Mouse (Mus musculus): Measurements from ENCODE around the gene Prps1l3. TPM values are rescaled to one million over a fixed set of nuclear protein-coding genes. Genes with fewer than 3 reads are reported as not detected.
"Not testable (repeated sequence)": the region's sequence is repeated elsewhere in the genome, so short reads cannot be mapped to it uniquely, and the experiment has no call there.

The Prps1l3 gene
- total RNA-seq (2021), result 10 to 100 TPM; 22.0 to 27.7 TPM
- long read RNA-seq, experiment 1, transcript Prps1l3-201 (2 exons, 1,720 nt), result major isoform, 36 of 38 reads
- long read RNA-seq, experiment 1, partial matches to known transcripts, result 0 of 38 reads
- long read RNA-seq, experiment 1, other reads (novel, unspliced or antisense), result 2 of 38 reads
- long read RNA-seq, experiment 2, transcript Prps1l3-201 (2 exons, 1,720 nt), result major isoform, 34 of 34 reads
- long read RNA-seq, experiment 2, partial matches to known transcripts, result 0 of 34 reads
- long read RNA-seq, experiment 2, other reads (novel, unspliced or antisense), result 0 of 34 reads

- DNase-seq, result peak; percentile 85
Measured at GRCm38 (mm10) chr12:57230192-57230706, at the start of gene Prps1l3, which contains the start of gene Mipol1. TSS of gene Prps1l3 (plus strand) at chr12:57230412. TSS of gene Mipol1 (plus strand) at chr12:57230427.

- no peak for DNase-seq
Measured at GRCm38 (mm10) chr12:57184401-57185147, 45.6 kb upstream of the Prps1l3 start.

GRCm38 (mm10) chr12:57185475-57185874 lies 44.7 kb upstream of the Prps1l3 start:
- DNase-seq, result no peak

DNA sequence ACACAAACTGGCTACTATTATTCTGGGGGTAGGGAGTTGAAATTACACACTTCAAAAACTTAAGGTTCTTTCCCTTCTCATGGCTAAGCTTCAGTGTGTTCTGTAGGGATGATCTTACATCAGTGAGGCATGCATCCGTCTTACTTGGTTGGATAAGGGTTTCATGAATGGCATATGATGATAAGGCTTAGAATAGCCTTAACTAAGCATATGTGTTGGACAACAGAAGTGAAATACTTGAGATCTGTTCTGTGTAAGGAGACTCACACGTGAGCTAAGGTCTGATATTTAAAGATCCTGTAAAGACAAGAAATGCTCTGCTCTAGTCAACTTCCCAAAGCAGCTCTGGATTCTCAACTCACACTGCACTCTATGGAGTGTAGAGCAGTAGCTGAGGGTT lies 44.1 kb upstream of the Prps1l3 start:
- no peak for DNase-seq

GRCm38 (mm10) chr12:57187032-57187431 lies 43.2 kb upstream of the Prps1l3 start:
- no peak for DNase-seq

DNA sequence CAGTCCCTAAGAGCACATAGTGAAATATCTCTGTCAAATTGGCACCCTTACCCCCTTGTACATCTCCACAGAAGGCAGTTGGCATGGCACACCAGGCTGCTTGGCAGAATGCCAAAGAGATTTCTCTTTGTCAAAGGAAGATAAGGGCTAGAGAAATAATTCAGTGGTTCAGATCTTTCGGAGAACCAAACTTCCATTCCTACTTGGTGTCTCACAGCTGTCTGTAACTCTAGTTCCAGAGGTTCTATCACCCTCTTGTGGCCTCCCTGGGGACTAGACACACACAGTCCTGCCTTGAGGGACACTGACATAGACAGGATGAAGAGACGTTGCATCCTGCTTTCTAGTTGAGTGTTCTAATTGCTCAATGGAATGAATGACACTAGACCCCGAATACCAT lies 35.6 kb upstream of the Prps1l3 start:
- DNase-seq, result no peak

DNA sequence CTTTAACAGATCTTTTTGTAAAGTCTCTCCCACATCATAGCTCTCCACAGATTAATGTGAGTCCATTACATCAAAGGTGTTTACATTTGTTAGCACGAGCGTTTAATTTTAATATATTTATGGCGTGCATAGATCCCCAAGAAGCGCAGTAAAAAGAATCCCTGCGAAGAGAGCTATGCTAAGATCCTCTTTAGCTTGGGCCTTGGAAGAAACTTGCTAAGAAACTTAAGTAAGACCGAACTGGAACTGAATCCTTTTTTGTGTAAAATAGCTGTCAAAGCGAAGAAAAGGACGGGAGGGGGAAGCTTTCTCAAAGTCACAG lies 34.0 kb upstream of the Prps1l3 start:
- DNase-seq, result no peak

DNA sequence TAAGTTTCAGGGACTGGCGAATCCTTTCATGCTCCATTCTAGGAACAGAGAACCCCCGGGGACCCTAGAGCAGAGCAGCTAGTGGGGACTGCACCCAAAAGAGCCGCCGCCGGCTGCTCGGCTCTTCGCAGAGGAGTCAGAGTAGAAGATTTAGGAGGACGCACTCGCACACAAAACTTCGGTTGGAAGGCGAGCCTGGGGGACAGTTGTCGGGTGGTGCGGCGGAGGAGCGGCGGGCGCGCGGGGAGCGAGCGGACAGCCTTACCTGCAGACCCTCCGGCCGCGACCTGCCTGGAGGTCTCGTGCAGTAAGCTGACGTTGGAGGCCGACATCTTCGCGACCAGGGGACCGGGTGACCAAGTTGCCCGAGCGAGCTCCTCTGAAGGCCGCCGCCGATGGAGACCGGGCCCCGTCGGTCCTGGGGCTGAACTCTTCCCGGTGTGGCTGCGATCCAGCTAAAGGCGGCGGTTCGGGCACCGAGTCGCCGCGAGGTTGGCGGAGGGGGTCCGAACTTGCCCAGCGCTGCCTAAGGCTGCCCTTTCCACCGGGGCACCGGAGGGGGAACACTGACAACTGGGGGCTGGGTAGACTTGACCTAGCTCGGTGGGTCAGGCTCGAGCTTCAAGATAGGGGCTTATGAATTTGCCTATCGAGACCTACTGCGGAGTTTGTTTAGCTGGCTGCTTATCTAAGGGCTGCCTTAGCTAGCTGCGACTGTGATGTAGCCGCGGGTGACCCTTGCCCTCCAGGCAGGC lies 33.4 kb upstream of the Prps1l3 start:
- peak; percentile 32 for DNase-seq

GRCm38 (mm10) chr12:57197363-57198026 lies 32.7 kb upstream of the Prps1l3 start, which contains the start of gene Slc25a21:
TSS of gene Slc25a21 (minus strand) at chr12:57197472.
- DNase-seq, result no peak

GRCm38 (mm10) chr12:57198269-57198668 lies 31.9 kb upstream of the Prps1l3 start:
- DNase-seq, result no peak

GRCm38 (mm10) chr12:57199427-57199826 lies 30.8 kb upstream of the Prps1l3 start:
- DNase-seq, result no peak

DNA sequence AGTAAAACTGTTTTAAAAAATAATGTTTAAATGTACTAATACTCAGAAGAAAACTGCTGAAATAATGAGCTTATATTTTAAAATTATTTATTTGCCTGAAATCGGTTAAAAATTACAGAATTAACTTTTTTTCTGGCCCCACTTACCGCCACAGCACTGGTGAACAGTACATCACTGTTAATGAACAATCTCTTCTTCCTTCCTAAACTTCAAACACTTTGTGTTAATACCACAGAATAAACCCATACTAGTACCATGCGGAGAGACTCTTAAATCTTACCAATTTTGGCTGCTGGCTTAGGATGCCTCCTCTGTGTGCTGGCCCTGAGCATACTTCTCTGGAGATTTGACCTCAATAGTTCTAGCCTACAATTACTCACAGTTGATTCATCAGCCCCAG lies 28.3 kb upstream of the Prps1l3 start:
- no peak for DNase-seq

DNA sequence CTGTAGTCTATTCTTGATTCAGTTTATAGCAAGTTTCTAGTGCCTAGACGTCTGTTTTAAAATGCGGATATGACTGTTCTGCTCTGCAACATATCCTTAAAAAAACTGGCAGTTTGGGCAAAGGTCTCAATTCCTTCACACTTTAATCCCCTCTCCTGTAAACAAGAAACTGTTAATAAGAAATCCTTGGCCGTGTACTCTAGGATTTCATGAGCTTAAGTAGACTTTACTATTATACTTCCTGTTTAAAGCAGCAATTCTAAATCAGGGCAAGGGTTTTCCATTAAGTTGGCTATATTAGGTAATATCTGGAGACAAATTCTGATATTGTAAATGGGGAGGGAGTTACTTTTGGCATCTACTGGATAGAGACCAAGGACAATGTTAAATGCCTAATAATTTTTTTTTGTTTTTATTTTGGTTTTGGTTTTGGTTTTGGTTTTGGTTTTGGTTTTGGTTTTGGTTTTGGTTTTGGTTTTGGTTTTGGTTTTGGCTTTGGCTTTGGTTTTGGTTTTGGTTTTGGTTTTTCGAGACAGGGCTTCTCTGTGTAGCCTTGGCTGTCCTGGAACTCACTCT lies 25.8 kb upstream of the Prps1l3 start:
- no peak for DNase-seq

DNA sequence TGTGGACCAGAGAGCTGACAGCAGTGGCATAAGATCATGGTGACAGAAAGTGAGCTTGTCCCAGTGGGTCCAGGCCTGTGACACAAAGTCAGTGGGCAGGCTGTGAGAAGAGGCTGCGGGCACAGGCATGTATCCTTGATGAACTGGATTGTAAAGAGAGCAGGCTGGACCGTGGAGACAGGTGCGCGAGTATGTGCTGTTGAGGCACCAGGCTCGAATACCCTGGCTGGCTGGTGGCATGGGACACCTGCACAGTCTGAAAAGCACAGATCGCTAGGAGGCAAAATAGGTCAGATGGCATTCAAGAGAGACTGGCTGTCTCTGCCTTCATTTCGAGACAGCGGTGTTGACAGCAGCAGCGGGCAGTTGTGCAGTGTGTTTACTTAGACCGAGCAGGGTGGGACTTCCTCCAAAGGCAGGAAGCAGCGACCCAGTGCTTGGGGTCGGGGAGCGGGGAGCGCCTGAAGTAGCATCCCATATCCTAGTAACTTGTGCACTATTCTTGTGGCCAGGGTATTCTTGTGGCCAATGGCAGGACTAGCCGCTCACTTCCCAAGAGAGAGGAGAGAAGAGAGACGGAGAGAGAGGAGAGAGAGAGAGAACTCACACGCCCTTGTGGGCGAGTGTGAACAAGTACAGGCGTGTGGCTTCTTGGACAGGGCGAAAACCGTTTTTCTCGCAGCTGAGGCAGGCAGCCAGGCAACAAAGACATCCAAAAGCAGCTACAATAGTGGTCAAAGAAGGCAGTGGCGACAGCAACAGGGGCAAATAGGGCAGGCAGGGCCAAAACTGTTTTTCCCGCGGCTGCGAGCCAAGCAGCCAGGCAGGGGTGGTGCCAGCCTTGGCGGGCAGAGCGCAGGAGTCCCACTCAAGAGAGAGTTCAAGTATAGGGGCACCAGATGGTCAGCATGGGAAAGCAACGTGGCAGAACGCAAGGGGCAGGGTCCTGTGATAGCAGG lies 18.6 kb upstream of the Prps1l3 start:
- peak; percentile 29 for DNase-seq

DNA sequence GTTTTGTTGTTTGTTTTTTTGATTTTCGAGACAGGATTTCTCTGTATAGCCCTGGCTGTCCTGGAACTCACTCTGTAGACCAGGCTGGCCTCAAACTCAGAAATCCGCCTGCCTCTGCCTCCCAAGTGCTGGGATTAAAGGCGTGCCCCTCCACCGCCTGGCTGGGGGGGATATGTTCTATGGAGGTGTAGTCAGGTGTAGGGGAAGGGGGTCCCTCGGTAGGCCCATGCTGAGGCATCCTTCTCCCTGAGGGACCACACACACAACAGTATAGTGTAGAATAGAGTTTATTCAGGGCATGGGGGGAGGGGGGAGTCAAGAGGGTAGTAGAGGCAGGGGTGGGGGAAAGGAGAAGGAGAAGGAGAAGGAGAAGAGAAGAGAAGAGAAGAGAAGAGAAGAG lies 17.7 kb upstream of the Prps1l3 start:
- DNase-seq, result not testable (repeated sequence)

GRCm38 (mm10) chr12:57226411-57226810 lies 3.8 kb upstream of the Prps1l3 start:
- DNase-seq, result no peak

DNA sequence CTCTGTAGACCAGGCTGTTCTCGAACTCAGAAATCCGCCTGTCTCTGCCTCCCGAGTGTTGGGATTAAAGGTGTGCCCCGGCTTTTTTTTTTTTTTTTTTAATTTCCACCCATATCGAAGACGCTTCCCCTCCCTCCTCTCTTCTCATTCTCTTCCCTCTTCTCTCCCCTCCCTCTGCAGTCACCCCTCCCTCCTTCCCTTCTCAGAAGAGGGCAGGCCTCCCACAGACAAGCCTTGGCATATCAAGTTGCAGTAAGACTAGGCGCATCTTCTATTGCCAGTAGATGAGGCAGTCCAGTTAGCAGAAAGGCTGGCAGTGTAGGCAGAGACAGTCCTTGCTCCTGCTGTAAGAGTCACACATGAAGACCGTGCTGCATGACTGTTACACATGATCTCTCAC lies 2.4 kb upstream of the Prps1l3 start:
- DNase-seq, result no peak

GRCm38 (mm10) chr12:57229703-57230102 lies 509 bp upstream of the Prps1l3 start:
- DNase-seq, result no peak

DNA sequence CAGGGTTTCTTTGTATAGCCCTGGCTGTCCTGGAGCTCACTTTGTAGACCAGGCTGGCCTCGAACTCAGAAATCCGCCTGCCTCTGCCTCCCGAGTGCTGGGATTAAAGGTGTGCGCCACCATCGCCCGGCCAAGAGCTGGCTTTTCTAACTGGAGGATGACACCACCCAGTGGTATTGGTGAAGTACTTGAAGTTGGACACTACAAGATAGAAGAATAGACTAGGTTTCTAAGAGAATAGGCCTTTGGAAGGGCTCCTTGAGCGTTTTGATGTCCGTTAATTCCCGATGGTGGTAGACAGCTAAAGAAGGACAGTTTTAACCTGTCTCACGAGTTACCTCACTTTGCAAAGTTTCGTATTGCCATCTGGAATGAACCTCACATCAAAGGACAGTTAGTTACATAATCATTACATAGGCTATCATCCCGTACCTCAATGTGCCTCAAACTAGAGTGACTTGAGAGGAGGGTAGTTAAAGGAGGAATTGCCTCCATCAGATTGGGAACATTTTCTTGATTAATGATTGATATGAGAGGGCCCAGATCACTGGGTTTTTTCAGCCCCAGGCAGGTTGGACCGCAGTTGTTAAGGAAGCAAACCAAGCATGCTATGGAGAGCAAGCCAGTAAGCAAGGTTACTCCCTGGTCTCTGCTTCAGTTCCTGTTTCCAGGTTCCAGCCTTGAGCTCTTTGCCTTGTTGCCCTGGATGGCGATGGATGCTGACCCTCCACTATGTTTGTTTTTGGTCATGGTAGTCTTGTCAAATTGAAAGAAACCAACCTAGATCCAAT lies 1.1 kb downstream of the Prps1l3 start:
- DNase-seq, result no peak

DNA sequence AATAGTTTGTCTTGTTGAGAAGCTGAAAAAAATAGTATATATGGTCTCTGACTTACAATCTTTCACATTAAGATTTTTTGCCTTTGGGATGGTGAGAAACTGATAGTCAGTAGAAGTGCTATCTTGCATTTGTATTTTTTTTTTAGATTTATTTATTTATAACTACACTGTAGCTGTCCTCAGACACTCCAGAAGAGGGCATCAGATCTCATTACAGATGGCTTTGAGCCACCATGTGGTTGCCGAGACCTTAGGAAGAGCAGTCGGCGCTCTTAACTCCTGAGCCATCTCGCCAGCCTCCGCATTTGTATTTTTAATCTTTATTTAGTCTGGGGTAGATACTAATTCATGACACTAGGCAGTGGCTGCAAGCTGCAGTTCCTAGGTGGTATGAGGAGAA lies 3.2 kb downstream of the Prps1l3 start:
- no peak for DNase-seq
